Mouse (Mus musculus): ENCODE data around the gene Rnf26.

Gene Rnf26

GRCm38 (mm10) chr9:44113105-44113789 is at the start of gene Rnf26, which contains the start of gene Gm49380:
TSS of gene Rnf26 (minus strand) at chr9:44113517.
TSS of gene Gm49380 (minus strand) at chr9:44113500.
- peak; percentile 96 for DNase-seq (ENCODE audit: low read depth, low spot score)

DNA sequence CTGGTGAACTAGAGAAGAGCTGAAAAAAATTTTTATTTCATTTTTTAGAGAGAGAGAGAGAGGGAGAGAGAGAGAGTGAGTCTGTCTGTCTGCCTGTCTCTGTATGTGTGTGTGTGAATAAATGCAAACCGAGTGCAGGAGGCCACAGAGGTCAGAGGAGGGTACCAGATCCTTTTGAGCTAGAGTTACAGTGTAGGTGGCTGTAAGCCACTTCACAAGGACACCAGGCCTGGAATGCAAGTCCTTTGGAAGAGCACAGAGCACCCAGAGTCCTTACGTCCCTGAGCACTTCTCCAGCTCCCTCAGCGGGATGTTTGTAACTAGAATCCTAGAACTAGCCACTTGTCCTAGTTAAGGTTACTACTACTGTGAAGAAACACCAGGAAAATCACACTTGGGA is 46.6 kb upstream of the Rnf26 start:
- no peak for DNase-seq (ENCODE audit: low read depth, low spot score)

- DNase-seq (ENCODE audit: low read depth, low spot score), result no peak
Measured at GRCm38 (mm10) chr9:44147290-44147689, 34.0 kb upstream of the Rnf26 start.

DNA sequence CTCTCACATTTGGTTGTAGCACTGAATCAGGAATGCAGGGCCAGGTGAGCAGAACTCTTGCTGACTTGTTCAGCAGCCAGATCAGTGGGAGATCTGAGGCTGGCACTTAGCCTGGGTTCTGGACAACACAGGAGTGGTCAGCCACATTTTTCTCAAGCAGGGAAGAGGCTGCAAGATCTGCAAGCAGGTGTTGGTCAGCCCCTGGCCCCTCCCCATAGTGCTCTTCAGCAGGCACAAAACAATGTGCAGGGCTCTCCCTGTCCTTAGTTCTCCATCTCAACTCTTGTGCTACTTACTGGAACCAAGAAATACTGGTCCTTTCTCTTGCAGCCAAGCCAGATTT is 31.4 kb upstream of the Rnf26 start:
- DNase-seq (ENCODE audit: low read depth, low spot score), result no peak

DNA sequence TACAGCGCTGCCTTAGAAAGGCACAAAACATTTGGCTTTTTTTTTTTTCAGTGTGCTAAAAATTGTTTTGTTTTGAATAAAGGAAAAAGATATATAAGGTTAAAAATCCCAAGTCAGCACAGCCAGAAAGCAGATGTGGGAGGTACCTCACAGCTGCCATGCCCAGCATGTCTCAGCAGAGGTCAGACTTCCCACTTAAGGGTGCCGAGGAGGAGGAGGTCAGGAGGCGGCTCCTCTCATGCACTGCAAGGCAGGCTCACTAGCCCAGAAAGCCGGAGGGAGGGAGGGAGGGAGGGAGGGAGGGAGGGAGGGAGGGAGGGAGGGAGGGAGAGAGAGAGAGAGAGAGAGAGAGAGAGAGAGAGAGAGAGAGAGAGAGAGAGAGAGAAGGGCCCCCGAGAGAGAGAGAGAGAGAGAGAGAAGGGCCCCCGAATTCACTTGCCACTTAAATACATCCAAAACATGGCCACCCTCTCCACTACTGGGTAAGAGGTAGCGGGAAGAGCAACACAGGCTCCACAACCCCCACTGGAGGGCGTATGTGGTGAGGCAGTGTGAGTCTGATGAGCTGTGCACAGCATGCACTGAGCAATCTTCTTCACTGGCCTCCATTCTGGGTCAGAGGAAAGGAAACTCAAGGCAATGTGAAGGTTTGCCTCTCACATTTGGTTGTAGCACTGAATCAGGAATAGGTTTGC is 30.9 kb upstream of the Rnf26 start:
- no peak for DNase-seq (ENCODE audit: low read depth, low spot score)

- DNase-seq (ENCODE audit: low read depth, low spot score), result no peak
Measured at GRCm38 (mm10) chr9:44143421-44143820, 30.1 kb upstream of the Rnf26 start.

DNA sequence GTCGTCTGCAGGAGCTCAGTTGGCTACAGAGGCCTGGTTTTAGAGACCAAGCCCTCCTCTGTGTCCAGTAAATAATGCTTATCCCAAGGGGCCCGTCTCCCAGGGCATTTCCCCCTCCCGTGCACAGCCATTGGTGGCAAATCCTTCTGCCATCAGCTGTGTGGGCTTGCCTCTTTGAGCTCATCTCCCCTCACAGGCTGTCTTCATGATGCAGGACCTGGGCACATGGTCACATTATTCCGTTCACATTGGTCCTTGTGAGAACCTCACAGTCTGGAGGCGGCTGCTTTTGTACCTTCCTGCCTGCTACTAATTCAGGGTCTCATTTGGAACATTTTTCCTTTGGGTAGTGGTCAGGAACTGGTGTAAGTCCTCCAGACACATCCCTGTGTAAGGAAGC is 28.6 kb upstream of the Rnf26 start:
- DNase-seq (ENCODE audit: low read depth, low spot score), result no peak

DNA sequence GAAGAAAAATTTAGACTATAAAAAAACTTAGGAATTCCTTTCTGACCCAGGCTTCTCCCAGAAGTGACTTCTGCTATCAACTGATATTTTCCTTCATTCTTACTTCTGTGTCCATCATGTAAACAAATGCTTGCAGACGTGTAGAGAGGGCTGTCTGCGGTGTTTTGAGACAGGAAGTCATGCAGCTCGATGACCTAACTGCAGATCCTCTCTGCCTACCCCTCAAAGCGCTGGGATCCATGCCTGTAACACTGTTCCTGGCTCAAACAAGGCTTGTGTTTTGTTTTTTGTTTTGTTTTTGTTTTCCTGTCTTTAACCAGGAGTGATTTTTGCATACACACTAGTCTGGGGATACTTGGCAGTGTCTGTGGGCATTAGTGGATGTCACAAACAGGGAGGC is 24.5 kb upstream of the Rnf26 start:
- DNase-seq (ENCODE audit: low read depth, low spot score), result no peak

DNA sequence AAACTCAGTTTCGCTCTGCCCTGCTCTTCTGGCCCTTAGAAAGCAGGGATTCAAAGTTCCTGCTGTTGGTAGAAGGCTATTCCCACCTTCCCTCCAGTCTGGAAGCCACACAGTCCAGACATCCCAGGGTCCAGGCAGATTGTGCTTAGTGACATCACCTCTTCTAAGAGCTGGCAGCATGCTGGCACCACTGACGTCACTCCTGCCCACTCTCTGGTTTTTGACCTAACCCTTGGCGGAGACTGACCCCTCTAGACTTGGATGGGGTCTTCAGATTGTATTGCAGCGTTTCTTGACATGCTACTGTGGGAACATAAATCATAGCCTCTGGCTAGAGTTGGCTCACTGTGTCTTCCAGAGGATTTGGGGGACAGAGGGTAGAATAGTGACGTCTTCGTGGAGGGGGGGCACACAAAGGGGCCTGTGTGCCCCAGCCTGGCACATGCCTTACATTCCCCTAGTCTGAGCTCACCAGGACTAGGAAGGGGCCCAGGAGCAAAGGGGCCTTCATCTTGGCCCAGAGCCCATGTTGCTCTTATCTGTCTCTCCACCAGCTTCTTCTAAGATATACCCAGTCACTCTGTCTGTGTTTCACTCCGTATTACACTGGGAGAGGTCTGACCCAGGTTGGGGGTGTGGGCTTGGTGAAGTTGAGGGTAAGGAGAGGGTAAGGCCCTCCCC is 22.6 kb upstream of the Rnf26 start:
- no peak for DNase-seq (ENCODE audit: low read depth, low spot score)

DNA sequence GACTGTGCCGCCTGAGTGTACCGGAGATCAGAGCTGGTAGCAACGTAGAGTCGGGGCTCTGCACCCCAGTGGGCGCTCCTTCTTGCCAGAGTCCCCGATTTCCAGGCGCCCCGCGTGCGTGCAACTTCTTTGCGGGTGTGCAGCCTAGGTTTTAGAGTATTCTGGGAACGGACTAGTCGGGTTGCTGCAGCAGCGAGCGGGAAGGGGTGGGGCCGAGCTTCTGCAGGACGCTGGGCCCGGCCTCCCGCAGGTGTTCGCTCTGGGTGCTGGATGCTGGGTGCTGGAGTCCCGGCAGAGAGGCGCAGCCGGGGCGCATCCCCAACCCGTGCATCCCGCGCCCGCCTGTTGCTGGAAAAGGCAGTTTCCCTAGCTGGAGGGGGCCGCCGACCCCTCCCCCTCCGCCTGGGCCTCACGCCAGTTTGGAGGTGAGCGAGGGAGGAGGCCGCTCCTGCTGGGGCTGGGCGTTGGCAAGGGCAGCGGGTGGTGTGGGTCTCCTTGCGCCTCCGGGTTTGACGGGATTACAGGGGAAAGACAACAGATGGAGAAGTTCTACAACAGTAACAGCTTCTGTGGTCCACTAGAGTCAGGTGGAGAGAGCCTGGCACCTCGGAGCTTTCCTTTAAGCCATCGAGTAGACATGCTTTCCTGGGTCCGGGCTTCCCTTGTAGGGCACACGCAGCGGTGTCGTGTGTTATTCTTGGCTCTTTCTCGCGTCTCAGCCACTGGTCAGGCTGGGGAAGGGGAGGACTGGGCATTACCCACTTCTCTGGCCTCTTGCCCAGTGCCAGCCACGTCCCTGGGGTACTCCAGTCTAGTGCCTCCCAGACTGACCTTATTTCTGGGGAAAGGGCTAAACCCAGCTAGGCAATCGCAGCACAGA is 21.8 kb upstream of the Rnf26 start:
- no peak for DNase-seq (ENCODE audit: low read depth, low spot score)

GRCm38 (mm10) chr9:44134101-44134850 is 21.0 kb upstream of the Rnf26 start, which contains the start of gene Mcam:
TSS of gene Mcam (plus strand) at chr9:44134469.
- DNase-seq (ENCODE audit: low read depth, low spot score), result no peak

DNA sequence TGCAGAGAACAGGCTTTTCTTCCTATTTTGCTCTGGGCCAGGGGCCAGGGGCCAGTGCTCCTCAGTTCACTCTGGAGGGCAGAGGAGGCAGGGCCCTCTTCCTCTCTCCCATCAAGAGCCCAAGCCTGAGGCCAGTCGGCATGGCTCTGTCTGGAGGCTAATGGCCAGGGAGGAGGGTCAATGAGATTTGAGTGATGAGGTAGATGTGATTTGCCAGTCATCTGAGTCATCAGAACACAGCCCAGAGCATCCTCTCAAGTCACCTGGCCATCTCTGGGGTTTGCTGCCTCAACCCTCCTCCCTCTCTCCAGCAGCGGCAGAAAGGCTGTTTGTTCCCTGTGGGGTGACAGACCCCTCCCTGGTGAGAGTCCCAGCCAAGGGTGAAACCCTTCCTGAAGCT is 20.0 kb upstream of the Rnf26 start:
- no peak for DNase-seq (ENCODE audit: low read depth, low spot score)

GRCm38 (mm10) chr9:44132200-44132599 is 18.9 kb upstream of the Rnf26 start:
- DNase-seq (ENCODE audit: low read depth, low spot score), result no peak

GRCm38 (mm10) chr9:44131276-44131590 is 17.9 kb upstream of the Rnf26 start:
- no peak for DNase-seq (ENCODE audit: low read depth, low spot score)

- DNase-seq (ENCODE audit: low read depth, low spot score), result no peak
Measured at GRCm38 (mm10) chr9:44130581-44131275, 17.4 kb upstream of the Rnf26 start.

DNA sequence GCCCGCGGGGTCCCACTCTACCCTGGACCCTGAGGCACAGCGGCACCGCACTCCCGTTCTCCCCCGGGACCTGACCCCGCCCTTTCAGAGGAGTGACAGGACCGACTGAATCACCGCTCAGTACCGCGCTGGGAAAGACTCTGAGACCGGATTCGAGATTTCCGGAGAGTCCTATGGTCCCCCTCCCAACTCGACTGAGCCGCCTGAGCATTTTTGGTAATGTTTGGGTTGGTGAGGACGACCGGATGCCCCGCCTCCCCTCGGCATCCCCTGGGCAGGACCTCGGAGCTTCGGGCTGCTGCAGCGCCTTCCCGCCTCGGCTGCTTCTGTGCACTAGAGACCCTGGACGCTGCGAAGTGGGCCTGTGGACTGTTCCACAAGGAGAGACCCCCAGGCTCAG is 16.7 kb upstream of the Rnf26 start:
- no peak for DNase-seq (ENCODE audit: low read depth, low spot score)

DNA sequence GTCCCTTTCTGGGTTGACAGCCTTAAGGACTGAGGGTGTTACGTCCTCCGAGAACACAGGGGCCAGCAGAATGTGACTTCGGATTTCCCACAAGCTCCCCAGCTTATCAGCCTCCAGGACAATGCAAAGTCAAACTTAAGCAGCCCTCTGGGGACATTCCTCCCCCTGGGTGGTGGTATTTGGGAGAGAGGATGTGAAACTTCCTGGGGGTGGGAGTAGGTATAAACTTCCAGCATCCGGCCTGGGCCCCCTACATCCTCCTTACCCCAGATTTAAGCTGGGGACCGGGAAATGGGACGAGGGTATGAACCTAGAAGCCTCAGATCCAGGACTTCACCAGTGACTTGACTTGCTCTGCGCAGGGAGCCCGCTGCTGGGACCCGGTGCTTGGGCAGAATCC is 16.3 kb upstream of the Rnf26 start:
- no peak for DNase-seq (ENCODE audit: low read depth, low spot score)

- DNase-seq (ENCODE audit: low read depth, low spot score), result no peak
Measured at GRCm38 (mm10) chr9:44127351-44127801, 14.1 kb upstream of the Rnf26 start.

DNA sequence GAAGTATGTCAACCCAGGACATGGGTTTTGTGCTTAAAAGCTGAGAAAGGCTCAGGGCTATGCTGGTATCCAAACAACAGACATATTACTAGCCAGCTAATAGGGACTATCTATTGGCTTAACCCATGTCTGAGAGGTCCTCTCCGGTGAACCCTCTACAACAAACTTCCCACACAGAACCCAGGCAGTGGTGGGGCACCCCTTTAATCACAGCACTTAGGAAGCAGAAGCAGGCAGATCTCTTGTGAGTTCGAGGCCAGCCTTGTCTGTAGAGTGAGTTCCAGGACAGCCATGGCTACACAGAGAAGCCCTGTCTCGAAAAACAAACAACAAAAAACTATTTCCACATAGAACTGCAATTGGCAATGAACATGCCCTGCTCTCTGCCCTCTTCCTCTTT is 13.4 kb upstream of the Rnf26 start:
- no peak for DNase-seq (ENCODE audit: low read depth, low spot score)

GRCm38 (mm10) chr9:44125546-44126428 is 12.5 kb upstream of the Rnf26 start:
- DNase-seq (ENCODE audit: low read depth, low spot score), result peak; percentile 69
